Mouse (Mus musculus) thymus, adult 2 months (tissue): ENCODE results near the gene Gbp5.

Experiments
- CTCF ChIP-seq: fragments of 200-500 bp; IDR thresholded peaks from 2 replicates; pipeline ENCODE4 v1.5.1; 2012; ENCODE audit warnings: mild to moderate bottlenecking, control low read depth, low read length, moderate library complexity, borderline replicate concordance; ENCODE audit not compliant: control insufficient read depth, poor library complexity, insufficient read depth; ENCODE audit errors: extremely low read depth
- POLR2A ChIP-seq: fragments of 200-500 bp; IDR thresholded peaks from 2 replicates; pipeline ENCODE4 v1.6.1; 2012; ENCODE audit warnings: mild to moderate bottlenecking, low read length, control low read depth, moderate library complexity; ENCODE audit not compliant: control insufficient read depth, poor library complexity, insufficient read depth; ENCODE audit errors: extremely low read depth

DNA sequence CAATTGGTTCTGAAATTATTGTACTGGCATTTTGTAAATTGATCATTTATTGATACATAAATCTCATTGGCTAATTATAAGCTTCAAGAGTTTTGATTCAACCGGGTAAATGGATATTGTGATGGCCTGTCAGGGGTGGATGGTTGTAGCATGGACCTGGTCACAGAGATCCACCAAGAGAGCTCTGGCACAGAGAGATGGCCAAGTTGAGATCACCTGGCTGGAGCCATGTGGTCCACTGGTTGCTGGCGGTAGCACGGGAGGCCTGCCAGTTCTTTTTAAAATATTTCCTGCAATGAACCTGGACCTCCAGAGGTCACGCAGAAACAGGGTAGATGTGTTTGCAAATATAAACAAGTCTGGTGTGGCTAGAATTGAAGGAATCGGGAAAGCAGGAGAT lies 15.9 kb upstream of the Gbp5 start:
- TF ChIP-seq CTCF (no peak), POLR2A (no peak)
